Mouse (Mus musculus): ENCODE results near the gene Mapk6.
"Not testable (repeated sequence)": the region's sequence is repeated elsewhere in the genome, so short reads cannot be mapped to it uniquely, and the experiment has no call there.

Gene Mapk6

GRCm38 (mm10) chr9:75409852-75410378, at the start of gene Mapk6:
TSS of gene Mapk6 (minus strand) at chr9:75410005.
- Histone ChIP-seq H3K4me3 (replicated peaks; ENCODE audit: low read length) (peak within 1 kb of the TSS; percentile 91), H3K36me3 (ENCODE audit: insufficient read depth, low read length) (peaks cover 29% of the 10 kb centered on the region), H3K4me1 (replicated peaks; ENCODE audit: low read depth, low read length) (peaks cover 87% of the 10 kb centered on the region), H3K9me3 (ENCODE audit: low read length) (no peaks in the 10 kb centered on the region), H3K27me3 (ENCODE audit: insufficient read depth, low read length) (no peaks in the 10 kb centered on the region)
- no peak for TF ChIP-seq CTCF (conservative IDR thresholded peaks at IDR 0.05; ENCODE audit: low read length)
- TF ChIP-seq NANOG (IDR thresholded peaks at IDR 0.05; ENCODE audit: borderline replicate concordance, low read length) = no peak
- no peak for TF ChIP-seq POU5F1 (IDR thresholded peaks at IDR 0.05; ENCODE audit: borderline replicate concordance, low read length)

- TF ChIP-seq NANOG (IDR thresholded peaks at IDR 0.05; ENCODE audit: borderline replicate concordance, low read length) (no peak), CTCF (conservative IDR thresholded peaks at IDR 0.05; ENCODE audit: low read length) (no peak), POU5F1 (IDR thresholded peaks at IDR 0.05; ENCODE audit: borderline replicate concordance, low read length) (no peak)
- Histone ChIP-seq H3K4me1 (replicated peaks; ENCODE audit: low read depth, low read length) (peaks cover 31% of the 10 kb centered on the region), H3K9me3 (ENCODE audit: low read length) (no peaks in the 10 kb centered on the region), H3K4me3 (replicated peaks; ENCODE audit: low read length) (no peak overlapping the region), H3K36me3 (ENCODE audit: insufficient read depth, low read length) (peaks cover 98% of the 10 kb centered on the region), H3K27me3 (ENCODE audit: insufficient read depth, low read length) (no peaks in the 10 kb centered on the region)
Observed at GRCm38 (mm10) chr9:75455684-75456083, 45.9 kb upstream of the Mapk6 start.

- Histone ChIP-seq H3K36me3 (ENCODE audit: insufficient read depth, low read length) (peaks cover 96% of the 10 kb centered on the region), H3K9me3 (ENCODE audit: low read length) (no peaks in the 10 kb centered on the region), H3K27me3 (ENCODE audit: insufficient read depth, low read length) (no peaks in the 10 kb centered on the region), H3K4me1 (replicated peaks; ENCODE audit: low read depth, low read length) (peaks cover 31% of the 10 kb centered on the region), H3K4me3 (replicated peaks; ENCODE audit: low read length) (no peak overlapping the region)
- TF ChIP-seq NANOG (IDR thresholded peaks at IDR 0.05; ENCODE audit: borderline replicate concordance, low read length) (no peak), POU5F1 (IDR thresholded peaks at IDR 0.05; ENCODE audit: borderline replicate concordance, low read length) (no peak), CTCF (conservative IDR thresholded peaks at IDR 0.05; ENCODE audit: low read length) (no peak)
Observed at GRCm38 (mm10) chr9:75453994-75454393, 44.2 kb upstream of the Mapk6 start.

DNA sequence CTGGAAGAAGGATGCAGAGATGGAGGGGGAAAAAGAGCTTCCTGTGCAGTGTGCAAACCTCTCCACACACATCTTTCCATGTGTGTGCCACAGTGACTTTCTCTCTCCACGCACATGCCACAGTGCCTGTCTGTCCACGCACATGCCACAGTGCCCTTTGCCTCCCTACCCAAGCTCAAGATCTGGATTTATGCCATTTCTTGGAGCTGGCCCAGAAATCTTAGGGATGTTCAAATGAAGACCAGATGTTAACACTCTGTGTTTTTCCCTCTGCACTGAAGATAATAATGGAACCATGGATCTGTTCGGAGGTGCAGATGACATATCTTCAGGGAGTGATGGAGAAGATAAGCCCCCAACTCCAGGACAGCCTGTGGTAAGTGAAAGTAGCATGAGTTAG, 38.2 kb upstream of the Mapk6 start:
- Histone ChIP-seq H3K27me3 (ENCODE audit: insufficient read depth, low read length) (no peaks in the 10 kb centered on the region), H3K4me3 (replicated peaks; ENCODE audit: low read length) (no peak overlapping the region), H3K9me3 (ENCODE audit: low read length) (no peaks in the 10 kb centered on the region), H3K36me3 (ENCODE audit: insufficient read depth, low read length) (peaks cover 84% of the 10 kb centered on the region), H3K4me1 (replicated peaks; ENCODE audit: low read depth, low read length) (peaks cover 24% of the 10 kb centered on the region)
- TF ChIP-seq POU5F1 (IDR thresholded peaks at IDR 0.05; ENCODE audit: borderline replicate concordance, low read length) (no peak), NANOG (IDR thresholded peaks at IDR 0.05; ENCODE audit: borderline replicate concordance, low read length) (no peak), CTCF (conservative IDR thresholded peaks at IDR 0.05; ENCODE audit: low read length) (no peak)

- H3K4me3 ChIP-seq (replicated peaks; ENCODE audit: low read length) = not testable (repeated sequence)
- H3K4me1 ChIP-seq (replicated peaks; ENCODE audit: low read depth, low read length) = peaks cover 36% of the 10 kb centered on the region
Observed at GRCm38 (mm10) chr9:75446574-75446973, 36.8 kb upstream of the Mapk6 start.

DNA sequence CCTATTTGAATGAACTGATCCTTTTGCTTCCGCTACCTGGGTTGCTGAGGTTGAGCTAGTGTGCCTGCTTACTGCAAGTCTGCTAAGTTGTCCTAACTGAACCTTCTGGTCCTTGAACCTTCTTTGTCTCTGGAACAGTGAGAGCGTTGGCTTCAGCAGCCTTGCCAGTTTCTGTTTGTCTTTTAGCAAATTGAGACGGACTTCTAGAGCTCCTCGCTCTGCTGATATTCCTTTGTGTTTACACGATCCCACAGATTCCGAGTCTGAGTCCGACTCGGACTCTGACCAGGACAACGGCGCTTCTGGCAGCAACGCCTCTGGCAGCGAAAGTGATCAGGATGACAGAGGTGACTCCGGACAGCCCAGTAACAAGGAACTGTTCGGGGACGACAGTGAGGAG, 35.2 kb upstream of the Mapk6 start:
- no peak for TF ChIP-seq NANOG (IDR thresholded peaks at IDR 0.05; ENCODE audit: borderline replicate concordance, low read length)
- TF ChIP-seq POU5F1 (IDR thresholded peaks at IDR 0.05; ENCODE audit: borderline replicate concordance, low read length) = no peak
- no peak for TF ChIP-seq CTCF (conservative IDR thresholded peaks at IDR 0.05; ENCODE audit: low read length)
- peaks cover 58% of the 10 kb centered on the region for H3K36me3 ChIP-seq (ENCODE audit: insufficient read depth, low read length)
- H3K4me3 ChIP-seq (replicated peaks; ENCODE audit: low read length) = no peak overlapping the region

More at GRCm38 (mm10) chr9:75446574-75446973, 36.8 kb upstream of the Mapk6 start:
- H3K27me3 ChIP-seq (ENCODE audit: insufficient read depth, low read length); H3K9me3 ChIP-seq (ENCODE audit: low read length): not testable (repeated sequence)
- peak; percentile 9; the same call in 1 of the 2 replicates for TF ChIP-seq CTCF (conservative IDR thresholded peaks at IDR 0.05; ENCODE audit: low read length)
- peaks cover 69% of the 10 kb centered on the region for H3K36me3 ChIP-seq (ENCODE audit: insufficient read depth, low read length)

DNA sequence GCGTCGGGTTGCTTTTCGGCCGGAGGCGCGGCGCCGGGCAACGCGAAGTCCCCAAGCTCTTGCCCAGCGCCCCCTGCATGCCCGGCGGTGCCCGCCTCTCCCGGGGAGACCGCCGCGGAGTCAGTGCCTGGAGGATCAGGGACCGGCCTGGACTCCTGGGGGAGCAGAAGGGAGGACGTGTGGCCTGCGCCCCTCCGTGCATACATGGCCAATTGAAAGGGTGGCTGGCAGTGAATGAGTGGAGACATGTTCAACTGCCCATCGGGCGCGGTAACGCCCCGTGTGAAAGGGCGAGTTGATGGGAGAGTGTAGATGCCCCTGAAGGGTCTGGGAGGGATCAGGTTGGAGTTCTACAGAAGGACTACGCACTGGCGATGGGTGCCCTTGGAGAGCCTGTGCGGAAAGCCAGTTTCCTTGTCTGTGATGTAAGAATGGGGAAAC, 31.9 kb upstream of the Mapk6 start:
- TF ChIP-seq POU5F1 (IDR thresholded peaks at IDR 0.05; ENCODE audit: borderline replicate concordance, low read length) = no peak
- TF ChIP-seq NANOG (IDR thresholded peaks at IDR 0.05; ENCODE audit: borderline replicate concordance, low read length) = no peak
- no peak for TF ChIP-seq CTCF (conservative IDR thresholded peaks at IDR 0.05; ENCODE audit: low read length)

More for the DNA sequence above, 35.2 kb upstream of the Mapk6 start:
- no peaks in the 10 kb centered on the region for H3K27me3 ChIP-seq (ENCODE audit: insufficient read depth, low read length)
- no peaks in the 10 kb centered on the region for H3K9me3 ChIP-seq (ENCODE audit: low read length)
- H3K4me1 ChIP-seq (replicated peaks; ENCODE audit: low read depth, low read length) = peaks cover 41% of the 10 kb centered on the region

GRCm38 (mm10) chr9:75440796-75441666, 31.2 kb upstream of the Mapk6 start, which contains the start of gene Leo1:
TSS of gene Leo1 (plus strand) at chr9:75441524.
- Histone ChIP-seq H3K36me3 (ENCODE audit: insufficient read depth, low read length) (peaks cover 20% of the 10 kb centered on the region), H3K9me3 (ENCODE audit: low read length) (no peaks in the 10 kb centered on the region), H3K4me3 (replicated peaks; ENCODE audit: low read length) (peak within 1 kb of the TSS; percentile 98), H3K4me1 (replicated peaks; ENCODE audit: low read depth, low read length) (peaks cover 66% of the 10 kb centered on the region), H3K27me3 (ENCODE audit: insufficient read depth, low read length) (no peaks in the 10 kb centered on the region)
- TF ChIP-seq POU5F1 (IDR thresholded peaks at IDR 0.05; ENCODE audit: borderline replicate concordance, low read length) = no peak

More for the DNA sequence above, 31.9 kb upstream of the Mapk6 start:
- Histone ChIP-seq H3K36me3 (ENCODE audit: insufficient read depth, low read length) (peaks cover 25% of the 10 kb centered on the region), H3K27me3 (ENCODE audit: insufficient read depth, low read length) (no peaks in the 10 kb centered on the region), H3K4me1 (replicated peaks; ENCODE audit: low read depth, low read length) (peaks cover 59% of the 10 kb centered on the region), H3K4me3 (replicated peaks; ENCODE audit: low read length) (peak overlapping the region; percentile 98), H3K9me3 (ENCODE audit: low read length) (no peaks in the 10 kb centered on the region)

All from E14TG2a.4 (cell line).